Mouse (Mus musculus): ENCODE measurements around the gene Pxmp4.
A peak's percentile ranks its signal among the peaks of the same experiment; 100 is the strongest.

The Pxmp4 gene

GRCm38 (mm10) chr2:154549127-154549885 lies 54.2 kb downstream of the Pxmp4 start:
- peak; percentile 58 for DNase-seq (ENCODE audit: low read depth, low spot score)

DNA sequence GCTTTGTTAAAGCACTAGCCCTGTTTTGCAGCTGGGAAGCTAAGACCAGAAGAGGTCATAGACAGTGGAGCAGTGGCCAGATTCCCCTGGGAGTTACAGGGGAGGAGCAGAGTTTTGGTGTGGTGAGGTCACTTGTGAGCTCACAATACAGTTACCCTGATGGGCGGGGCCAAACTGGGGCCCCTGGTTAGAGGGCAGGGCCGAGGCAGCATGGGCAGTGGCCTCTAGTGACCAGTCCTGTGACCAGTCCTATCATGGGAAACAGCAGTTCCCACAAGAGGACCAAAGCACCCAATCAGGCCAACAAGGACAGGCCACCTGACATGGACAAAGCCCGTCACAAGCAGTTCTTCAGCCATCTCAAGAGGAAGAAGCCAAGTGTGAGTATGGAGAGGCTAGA lies 54.8 kb downstream of the Pxmp4 start:
- DNase-seq (ENCODE audit: low read depth, low spot score): no peak

DNA sequence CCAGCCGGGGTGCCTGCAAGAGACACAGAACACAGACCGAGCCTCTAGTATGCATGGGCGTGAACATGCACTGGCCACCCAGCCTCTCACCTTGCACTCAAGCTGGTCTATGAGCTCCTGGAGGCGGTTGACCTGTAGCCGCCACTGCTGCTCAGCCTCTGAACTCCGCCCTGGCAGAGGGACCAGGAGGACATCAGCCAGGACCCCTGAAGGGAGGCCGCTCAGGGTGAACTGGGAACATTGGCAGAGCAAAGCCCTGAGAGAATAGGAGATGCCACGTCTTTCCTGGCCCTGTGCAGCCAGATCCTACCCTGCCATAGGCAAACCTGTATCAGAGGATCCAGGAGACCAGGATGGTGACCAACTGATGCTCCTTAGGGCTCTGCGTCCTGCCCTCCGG lies 56.8 kb downstream of the Pxmp4 start, which contains the start of gene 1700003F12Rik:
TSS of gene 1700003F12Rik (plus strand) at position 375 of the 400 bp plus-strand sequence.
- DNase-seq (ENCODE audit: low read depth, low spot score): no peak

DNA sequence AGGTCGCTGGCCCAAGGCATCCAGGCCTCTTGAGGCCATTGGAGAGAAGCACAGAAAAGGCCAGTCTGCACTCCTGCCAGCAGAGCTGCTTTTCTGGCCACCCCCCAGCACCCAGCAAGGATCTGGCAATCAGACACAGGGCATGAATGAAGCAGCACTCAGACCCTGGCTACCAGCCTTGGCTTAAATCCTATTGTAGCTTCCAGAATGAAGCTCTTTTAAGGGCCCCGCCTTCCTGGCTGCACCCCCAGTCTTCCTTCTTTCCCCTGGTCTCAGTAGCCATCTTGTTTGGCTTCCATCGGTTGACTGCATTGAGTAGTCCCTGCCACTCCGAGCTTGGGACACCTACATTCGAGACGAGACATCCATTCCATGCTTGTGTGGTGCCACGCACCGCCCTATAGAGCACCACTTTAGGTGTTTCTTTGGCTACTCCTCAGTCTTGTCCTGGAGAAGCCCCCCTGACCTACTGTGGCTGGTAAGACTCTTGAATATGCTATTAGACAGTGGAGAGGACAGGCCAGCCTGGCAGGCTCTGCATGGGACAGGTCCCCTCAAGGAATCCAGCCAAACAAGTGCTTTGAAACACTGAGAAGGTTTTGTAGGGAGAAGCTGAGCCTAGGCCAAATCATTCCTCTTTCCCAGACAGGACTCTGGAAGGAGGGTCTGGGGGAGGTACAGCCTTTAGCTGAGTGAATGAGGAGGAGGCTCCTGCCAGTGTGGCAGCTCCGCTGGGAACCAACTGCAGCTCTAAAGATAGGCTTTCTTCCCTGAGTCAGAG lies 59.8 kb downstream of the Pxmp4 start:
- no peak for DNase-seq (ENCODE audit: low read depth, low spot score)

- DNase-seq (ENCODE audit: low read depth, low spot score): no peak
Measured at GRCm38 (mm10) chr2:154541630-154542029, 61.9 kb downstream of the Pxmp4 start.

DNA sequence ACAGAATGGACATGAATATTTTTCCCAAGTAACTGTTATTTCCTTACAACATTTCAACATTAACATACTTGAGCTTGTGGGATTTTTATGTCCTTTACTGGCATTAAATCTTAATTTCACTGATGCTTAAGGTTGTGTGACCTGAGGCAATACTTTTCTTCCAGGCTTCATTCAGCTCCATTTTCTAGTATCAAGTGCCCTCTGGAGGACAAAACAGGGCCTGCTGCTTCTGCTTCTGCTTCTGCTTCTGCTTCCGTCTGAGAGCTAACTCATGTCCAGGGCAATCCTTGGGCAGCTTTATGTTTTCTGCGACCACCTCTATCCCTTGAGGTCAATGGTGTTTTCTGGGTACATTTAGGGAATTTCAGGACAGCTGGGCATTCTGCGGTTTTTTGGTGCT lies 63.8 kb downstream of the Pxmp4 start:
- no peak for DNase-seq (ENCODE audit: low read depth, low spot score)

- DNase-seq (ENCODE audit: low read depth, low spot score): no peak
Measured at GRCm38 (mm10) chr2:154538710-154539109, 64.8 kb downstream of the Pxmp4 start.

- no peak for DNase-seq (ENCODE audit: low read depth, low spot score)
Measured at GRCm38 (mm10) chr2:154538310-154538709, 65.2 kb downstream of the Pxmp4 start.
